Mouse (Mus musculus): ENCODE measurements at regions not wholly inside any gene's neighbourhood (a gene's known extent, or its start where the extent isn't known, plus 50 kb on each side); places are given as distances from the start of the nearest gene placed in this dataset.

GRCm38 (mm10) chr3:3751596-3752251, 1998.9 kb upstream of the Gm8797 start:
- TF ChIP-seq CTCF (conservative IDR thresholded peaks at IDR 0.05 in 1 of 2, IDR thresholded peaks at IDR 0.05 in 1 of 2; ENCODE audit: low read depth in 2 of 2, low read length in 2 of 2) = peak; percentile 65 to 78
- TF ChIP-seq USF2 (conservative IDR thresholded peaks at IDR 0.05; ENCODE audit: low read depth, low read length) = no peak
- TF ChIP-seq BHLHE40 (IDR thresholded peaks at IDR 0.05; ENCODE audit: low read depth, low read length) = no peak
- peak; percentile 71 for TF ChIP-seq SMC3 (IDR thresholded peaks at IDR 0.05; ENCODE audit: low read depth, low read length)
- TF ChIP-seq POLR2A (IDR thresholded peaks at IDR 0.05; ENCODE audit: low read depth, low read length) = no peak
- TF ChIP-seq USF1 (IDR thresholded peaks at IDR 0.05; ENCODE audit: low read depth, low read length) = no peak
- no peak for TF ChIP-seq E2F4 (IDR thresholded peaks at IDR 0.05; ENCODE audit: insufficient replicate concordance, low read depth, low read length)
- no peak for TF ChIP-seq JUN (IDR thresholded peaks at IDR 0.05; ENCODE audit: insufficient read depth, low read depth, low read length)
- no peak for TF ChIP-seq NRF1 (IDR thresholded peaks at IDR 0.05; ENCODE audit: low read depth, low read length)
- TF ChIP-seq MAFK (IDR thresholded peaks at IDR 0.05; ENCODE audit: insufficient replicate concordance, low read length) = no peak
- no peak for TF ChIP-seq ELF1 (IDR thresholded peaks at IDR 0.05; ENCODE audit: low read depth, low read length)

Measured in CH12.LX (cell line).